Mouse (Mus musculus): ENCODE results near the gene Stfa2l1. TPM values are rescaled to one million over a fixed set of nuclear protein-coding genes. Genes with fewer than 3 reads are reported as not detected.
"Not testable (repeated sequence)": the region's sequence is repeated elsewhere in the genome, so short reads cannot be mapped to it uniquely, and the experiment has no call there.

Gene Stfa2l1
- polyA plus RNA-seq, 1 experiment from 2014 or later, result 1.3 TPM

DNA sequence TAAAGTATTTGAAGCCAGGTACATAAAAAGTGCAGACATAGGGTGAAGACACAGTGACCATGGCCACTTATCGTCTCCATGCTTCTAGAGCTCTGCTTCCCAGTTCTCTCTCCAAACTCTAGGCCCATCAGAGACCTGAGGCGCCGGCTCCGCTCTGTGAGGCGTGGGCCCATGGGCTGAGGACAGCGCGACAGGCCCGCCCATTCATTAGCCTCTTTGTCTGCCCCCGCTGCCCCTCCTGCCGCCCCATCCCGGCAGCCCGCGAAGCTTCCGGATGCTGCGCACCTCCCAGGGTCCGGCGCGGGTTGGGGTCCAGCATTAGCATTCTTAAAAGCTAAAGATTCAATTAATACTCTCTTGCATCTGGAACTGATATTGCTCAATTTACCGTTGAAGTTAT is 42.6 kb downstream of the Stfa2l1 start:
- no peak overlapping the region for H3K27ac ChIP-seq (ENCODE audit: low read length)
- H3K4me1 ChIP-seq (replicated peaks; ENCODE audit: control insufficient read depth, insufficient read depth, low read length), result no peaks in the 10 kb centered on the region
- H3K4me3 ChIP-seq (ENCODE audit: low read length), result no peak overlapping the region
- 40% methylated on average over 19 of the region's 19 CpGs for WGBS
- H3K9ac ChIP-seq (ENCODE audit: low read length), result no peak overlapping the region
- H3K27me3 ChIP-seq (ENCODE audit: control insufficient read depth, insufficient read depth, low read depth, low read length), result no peaks in the 10 kb centered on the region
- H3K9me3 ChIP-seq (ENCODE audit: control insufficient read depth, low read length), result no peaks in the 10 kb centered on the region
- ATAC-seq (ENCODE audit: low read depth), result no peak
- H3K4me2 ChIP-seq (ENCODE audit: low read depth, low read length), result no peak overlapping the region
- no peaks in the 10 kb centered on the region for H3K36me3 ChIP-seq (ENCODE audit: control insufficient read depth, insufficient read depth, low read length)

DNA sequence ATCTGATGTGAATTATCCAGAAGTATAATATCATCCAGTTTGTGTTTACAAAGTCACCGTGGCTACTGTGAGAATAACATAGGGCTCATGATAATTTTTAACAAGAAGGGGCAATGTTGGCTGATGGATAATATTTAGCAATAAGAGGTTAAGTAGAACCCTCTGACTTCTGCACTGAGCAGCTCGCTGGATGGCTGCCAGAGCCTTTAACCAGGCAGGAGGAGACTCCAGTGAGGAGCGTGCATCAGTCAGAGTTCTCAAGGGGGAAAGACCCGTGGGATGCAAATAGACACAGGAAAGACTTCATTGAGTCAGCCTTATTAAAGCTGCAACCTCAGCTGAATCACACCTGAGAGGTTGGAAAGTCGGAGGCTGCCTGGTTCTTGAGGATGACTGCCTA is 47.2 kb downstream of the Stfa2l1 start:
- Histone ChIP-seq H3K4me1 (replicated peaks; ENCODE audit: control insufficient read depth, insufficient read depth, low read length) (no peaks in the 10 kb centered on the region), H3K36me3 (ENCODE audit: control insufficient read depth, insufficient read depth, low read length) (no peaks in the 10 kb centered on the region), H3K27ac (ENCODE audit: low read length) (no peak overlapping the region), H3K4me2 (ENCODE audit: low read depth, low read length) (no peak overlapping the region), H3K9me3 (ENCODE audit: control insufficient read depth, low read length) (no peaks in the 10 kb centered on the region), H3K4me3 (ENCODE audit: low read length) (no peak overlapping the region), H3K9ac (ENCODE audit: low read length) (no peak overlapping the region), H3K27me3 (ENCODE audit: control insufficient read depth, insufficient read depth, low read depth, low read length) (no peaks in the 10 kb centered on the region)
- no peak for ATAC-seq (ENCODE audit: low read depth)
- 47% methylated on average over 5 of the region's 5 CpGs for WGBS

DNA sequence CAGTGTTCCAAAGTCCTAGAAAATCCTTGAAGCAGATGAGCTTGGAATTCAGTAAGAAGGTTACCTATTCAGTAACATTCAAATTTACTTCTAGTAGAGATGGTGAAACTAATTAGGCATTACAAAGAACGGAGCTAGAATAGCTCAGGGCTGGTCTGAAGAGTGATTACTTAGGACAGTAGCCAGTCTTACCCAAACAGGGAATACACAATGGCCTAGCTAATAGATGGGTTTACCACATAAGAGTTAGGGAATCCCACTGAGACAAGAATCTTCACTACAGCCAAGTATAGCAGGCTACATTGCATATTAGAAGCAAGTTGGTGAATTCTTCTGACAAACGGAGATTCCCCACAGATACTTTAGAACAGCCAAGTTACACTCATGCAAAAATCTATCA is 49.1 kb downstream of the Stfa2l1 start:
- 38% methylated on average over 2 of the region's 2 CpGs for WGBS
- not testable (repeated sequence) for ATAC-seq (ENCODE audit: low read depth); H3K36me3 ChIP-seq (ENCODE audit: control insufficient read depth, insufficient read depth, low read length); H3K9me3 ChIP-seq (ENCODE audit: control insufficient read depth, low read length); H3K4me2 ChIP-seq (ENCODE audit: low read depth, low read length); H3K27ac ChIP-seq (ENCODE audit: low read length); H3K27me3 ChIP-seq (ENCODE audit: control insufficient read depth, insufficient read depth, low read depth, low read length); H3K4me1 ChIP-seq (replicated peaks; ENCODE audit: control insufficient read depth, insufficient read depth, low read length); H3K9ac ChIP-seq (ENCODE audit: low read length); H3K4me3 ChIP-seq (ENCODE audit: low read length)

DNA sequence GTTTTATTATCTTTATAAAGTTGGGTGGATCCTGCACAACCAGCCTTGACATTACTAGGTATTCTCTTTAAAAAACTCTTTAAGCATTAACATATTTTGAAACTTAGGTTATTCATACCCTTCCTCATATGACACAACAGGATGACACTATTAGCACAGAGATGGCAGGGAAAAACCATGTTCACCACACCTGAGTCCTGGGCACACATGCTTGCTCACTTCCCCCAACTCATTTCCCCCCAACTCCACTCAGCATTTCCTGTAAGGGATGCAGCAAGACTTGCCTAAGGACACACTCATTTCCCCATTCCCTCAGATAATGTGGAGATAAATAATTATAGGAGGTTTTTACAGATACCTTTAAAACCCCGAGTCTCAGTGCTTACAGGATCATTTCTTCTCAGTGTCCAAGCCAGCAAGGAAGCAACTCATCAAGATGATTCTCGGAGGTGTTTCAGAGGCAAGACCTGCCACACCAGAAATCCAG is 53.4 kb downstream of the Stfa2l1 start, which contains the start of gene Gm5416:
Gene Gm5416 (plus strand): TSS at position 437 of the 487 bp plus-strand sequence.
- no peaks in the 10 kb centered on the region for H3K4me1 ChIP-seq (replicated peaks; ENCODE audit: control insufficient read depth, insufficient read depth, low read length)
- no peaks in the 10 kb centered on the region for H3K9me3 ChIP-seq (ENCODE audit: control insufficient read depth, low read length)
- WGBS, result 64% methylated on average over 2 of the region's 2 CpGs
- no peak for ATAC-seq (ENCODE audit: low read depth)
- no peaks in the 10 kb centered on the region for H3K27me3 ChIP-seq (ENCODE audit: control insufficient read depth, insufficient read depth, low read depth, low read length)
- no peaks in the 10 kb centered on the region for H3K36me3 ChIP-seq (ENCODE audit: control insufficient read depth, insufficient read depth, low read length)
- no peak within 1 kb of the TSS for H3K4me3 ChIP-seq (ENCODE audit: low read length)
- no peak within 1 kb of the TSS for H3K27ac ChIP-seq (ENCODE audit: low read length)
- H3K9ac ChIP-seq (ENCODE audit: low read length), result no peak within 1 kb of the TSS
- no peak within 1 kb of the TSS for H3K4me2 ChIP-seq (ENCODE audit: low read depth, low read length)

Other genes starting within 250 kb of the Stfa2l1 start
- 8.8 and 11.1 TPM in 2 replicates for gene Parp9, start 218.3 kb upstream of the Stfa2l1 start, polyA plus RNA-seq (2015; fragmentation: Nextera tagmentation; extraction: Ambion mirVana)
- gene Dtx3l, start 217.7 kb upstream of the Stfa2l1 start, polyA plus RNA-seq (2015; fragmentation: Nextera tagmentation; extraction: Ambion mirVana), result 6.9 and 7.0 TPM in 2 replicates
- gene Kpna1, start 178.1 kb upstream of the Stfa2l1 start, polyA plus RNA-seq (2015; fragmentation: Nextera tagmentation; extraction: Ambion mirVana), result 29.5 and 34.8 TPM in 2 replicates
- gene Wdr5b, start 115.6 kb upstream of the Stfa2l1 start, polyA plus RNA-seq (2015; fragmentation: Nextera tagmentation; extraction: Ambion mirVana), result 9.9 and 10.2 TPM in 2 replicates
- gene Fam162a, start 85.2 kb upstream of the Stfa2l1 start, polyA plus RNA-seq (2015; fragmentation: Nextera tagmentation; extraction: Ambion mirVana), result 296 and 318 TPM in 2 replicates
- 72.9 and 78.4 TPM in 2 replicates for gene Ccdc58, start 85.1 kb upstream of the Stfa2l1 start, polyA plus RNA-seq (2015; fragmentation: Nextera tagmentation; extraction: Ambion mirVana)
- 0.23 and 0.43 TPM in 2 replicates for gene Csta1, start 25.6 kb upstream of the Stfa2l1 start, polyA plus RNA-seq (2015; fragmentation: Nextera tagmentation; extraction: Ambion mirVana)
- 3.0 and 6.3 TPM in 2 replicates for gene Gm5483, start 27.4 kb downstream of the Stfa2l1 start, polyA plus RNA-seq (2015; fragmentation: Nextera tagmentation; extraction: Ambion mirVana)
- gene Gm5416, start 53.6 kb downstream of the Stfa2l1 start, polyA plus RNA-seq (2015; fragmentation: Nextera tagmentation; extraction: Ambion mirVana), result not detected in 2 replicates
- 0.84 and 1.9 TPM in 2 replicates for gene 2010005H15Rik, start 64.7 kb downstream of the Stfa2l1 start, polyA plus RNA-seq (2015; fragmentation: Nextera tagmentation; extraction: Ambion mirVana)
- 4.6 and 10.1 TPM in 2 replicates for gene Stfa1, start 120.1 kb downstream of the Stfa2l1 start, polyA plus RNA-seq (2015; fragmentation: Nextera tagmentation; extraction: Ambion mirVana)
- gene BC117090, start 177.5 kb downstream of the Stfa2l1 start, polyA plus RNA-seq (2015; fragmentation: Nextera tagmentation; extraction: Ambion mirVana), result not detected in 2 replicates
- gene BC100530, start 210.9 kb downstream of the Stfa2l1 start, polyA plus RNA-seq (2015; fragmentation: Nextera tagmentation; extraction: Ambion mirVana), result 4.5 and 11.0 TPM in 2 replicates

Data from lung, embryonic 16.5 days (tissue).